Mouse (Mus musculus) midbrain, embryonic 14.5 days (tissue): ENCODE measurements around the gene Cryge. TPM values are rescaled to one million over a fixed set of nuclear protein-coding genes. Genes with fewer than 3 reads are reported as not detected.

Experiments used
- ATAC-seq: fragments of 200-750 bp; cut with Nextera tagmentation; 2 replicates; pipeline ENCODE4 v1.8.0; 2017; ENCODE audit warnings: moderate number of reproducible peaks, moderate library complexity; ENCODE audit not compliant: low FRiP score, low TSS enrichment
- DNase-seq: peaks from one replicate; pipeline ENCODE4 v3.0.0-alpha.2; 2015
- H3K27ac ChIP-seq: fragments of 300-500 bp; sonication (generic); replicated peaks from 2 replicates; pipeline ENCODE4 v1.5.1; 2014; ENCODE audit warnings: mild to moderate bottlenecking, low read depth, low read length, moderate library complexity
- H3K27me3 ChIP-seq: fragments of 300-500 bp; sonication (generic); 2 replicates; pipeline ENCODE4 v1.6.1; 2014; ENCODE audit warnings: low read length, control low read depth, mixed read lengths; ENCODE audit not compliant: control insufficient read depth, insufficient read depth
- H3K36me3 ChIP-seq: fragments of 300-500 bp; sonication (generic); 2 replicates; pipeline ENCODE4 v1.6.1; 2014; ENCODE audit warnings: low read length, control low read depth; ENCODE audit not compliant: control insufficient read depth, insufficient read depth
- H3K4me1 ChIP-seq: fragments of 300-500 bp; sonication (generic); 2 replicates; pipeline ENCODE4 v1.6.1; 2014; ENCODE audit warnings: mild to moderate bottlenecking, antibody characterized with exemption, low read length, control low read depth; ENCODE audit not compliant: control insufficient read depth, insufficient read depth
- H3K4me2 ChIP-seq: fragments of 300-500 bp; sonication (generic); 2 replicates; pipeline ENCODE4 v1.6.1; 2014; ENCODE audit warnings: mild to moderate bottlenecking, low read length, moderate library complexity
- H3K4me3 ChIP-seq: fragments of 300-500 bp; sonication (generic); replicated peaks from 2 replicates; pipeline ENCODE4 v1.5.1; 2014; ENCODE audit warnings: low read depth, low read length
- H3K9ac ChIP-seq: fragments of 300-500 bp; sonication (generic); replicated peaks from 2 replicates; pipeline ENCODE4 v1.6.1; 2014; ENCODE audit warnings: mild to moderate bottlenecking, low read length, moderate library complexity
- H3K9me3 ChIP-seq: fragments of 300-500 bp; sonication (generic); 2 replicates; pipeline ENCODE4 v1.6.1; 2016; ENCODE audit warnings: low read length, control low read depth, mixed read lengths; ENCODE audit not compliant: control insufficient read depth
- WGBS: fragments of 180-500 bp; shearing (Covaris S2); extraction: QIAGEN DNeasy Blood & Tissue Kit; methylation state at CpG from one replicate; pipeline ENCODE4 v1.1.7; 2014; 5-methylcytosine and 5-hydroxymethylcytosine counted together
- polyA plus RNA-seq: library from polyadenylated mRNA; unstranded; fragments of >200 nt; fragmentation: Nextera tagmentation; extraction: Ambion mirVana; gene quantifications from 2 replicates; pipeline ENCODE4 v1.2.1, GENCODE M21; 2014

Cryge gene
- polyA plus RNA-seq, 1 experiment from 2014 or later: not detected

DNA sequence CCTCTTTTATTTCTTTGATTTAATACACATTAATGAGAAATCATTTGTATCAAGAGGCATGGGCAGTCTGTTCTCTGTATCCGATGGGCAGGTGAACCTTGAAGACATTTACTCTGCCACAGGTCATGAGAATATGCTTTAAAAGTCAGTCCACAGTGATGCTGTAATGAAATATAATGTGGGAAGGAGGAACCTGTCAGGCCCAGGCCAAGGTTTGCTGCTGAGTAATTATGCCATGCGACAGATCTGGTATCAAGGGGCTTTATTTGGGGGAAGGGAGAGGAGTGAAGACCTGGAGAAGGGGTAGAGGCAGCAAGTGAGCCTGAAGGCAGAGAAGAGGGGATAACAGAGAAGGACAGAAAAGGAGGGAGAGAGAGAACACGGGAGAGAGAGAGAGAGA, 11.3 kb downstream of the Cryge start:
- no peaks in the 10 kb centered on the region for H3K36me3 ChIP-seq
- 85% methylated on average over 3 of the region's 3 CpGs for WGBS
- no peak overlapping the region for H3K4me3 ChIP-seq
- H3K27me3 ChIP-seq: no peaks in the 10 kb centered on the region
- no peak overlapping the region for H3K27ac ChIP-seq
- ATAC-seq: no peak
- no peak overlapping the region for H3K4me2 ChIP-seq
- H3K9me3 ChIP-seq: no peaks in the 10 kb centered on the region
- no peak overlapping the region for H3K9ac ChIP-seq
- DNase-seq: no peak
- no peaks in the 10 kb centered on the region for H3K4me1 ChIP-seq

DNA sequence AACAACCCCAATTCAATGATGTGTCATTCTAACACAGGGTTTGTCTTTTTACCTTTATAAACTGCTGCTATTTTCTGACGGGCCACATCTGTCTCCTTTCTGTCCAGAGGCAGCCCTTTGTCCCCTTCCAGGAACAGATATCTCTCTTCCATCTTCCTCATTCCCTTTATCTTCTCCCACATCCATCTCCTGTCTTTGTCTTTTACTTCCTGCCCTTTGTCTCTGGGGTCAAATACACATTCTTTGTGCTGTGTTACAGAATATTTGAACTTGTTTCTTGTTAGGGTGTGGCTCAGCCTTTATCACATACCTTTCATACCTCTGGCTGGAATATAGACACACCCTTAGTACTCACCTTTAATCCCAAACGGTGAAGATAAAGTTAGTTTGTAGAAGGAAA, 13.4 kb downstream of the Cryge start:
- Histone ChIP-seq H3K36me3 (no peaks in the 10 kb centered on the region), H3K9me3 (no peaks in the 10 kb centered on the region), H3K4me2 (no peak overlapping the region), H3K4me3 (no peak overlapping the region), H3K4me1 (no peaks in the 10 kb centered on the region), H3K27ac (no peak overlapping the region), H3K9ac (no peak overlapping the region), H3K27me3 (no peaks in the 10 kb centered on the region)
- ATAC-seq (no peak), DNase-seq (no peak)
- 89% methylated on average over 2 of the region's 2 CpGs for WGBS

DNA sequence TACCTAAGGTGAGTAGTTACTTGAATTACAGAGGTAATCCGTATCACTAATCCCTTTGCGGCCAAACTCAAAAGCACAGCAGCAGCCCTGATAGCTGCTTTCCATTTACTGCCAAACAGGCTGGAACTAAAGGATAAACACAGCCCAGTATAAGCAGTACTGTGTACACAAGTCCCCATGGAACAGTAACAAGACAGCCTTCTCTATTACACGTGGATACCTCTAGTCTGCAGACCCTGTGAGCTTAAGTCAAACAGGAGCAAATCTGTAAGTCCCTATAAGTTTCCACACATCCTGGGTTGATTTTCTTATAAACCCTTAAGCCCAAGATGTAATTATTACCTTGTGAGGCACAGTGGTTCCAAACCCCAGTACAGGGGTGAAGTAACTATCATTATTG, 15.4 kb downstream of the Cryge start:
- Histone ChIP-seq H3K4me2 (no peak overlapping the region), H3K9me3 (no peaks in the 10 kb centered on the region), H3K27me3 (no peaks in the 10 kb centered on the region), H3K9ac (no peak overlapping the region), H3K4me1 (no peaks in the 10 kb centered on the region), H3K4me3 (no peak overlapping the region), H3K36me3 (no peaks in the 10 kb centered on the region), H3K27ac (no peak overlapping the region)
- DNase-seq: no peak
- ATAC-seq: no peak
- WGBS: 36% methylated on average over 3 of the region's 3 CpGs

DNA sequence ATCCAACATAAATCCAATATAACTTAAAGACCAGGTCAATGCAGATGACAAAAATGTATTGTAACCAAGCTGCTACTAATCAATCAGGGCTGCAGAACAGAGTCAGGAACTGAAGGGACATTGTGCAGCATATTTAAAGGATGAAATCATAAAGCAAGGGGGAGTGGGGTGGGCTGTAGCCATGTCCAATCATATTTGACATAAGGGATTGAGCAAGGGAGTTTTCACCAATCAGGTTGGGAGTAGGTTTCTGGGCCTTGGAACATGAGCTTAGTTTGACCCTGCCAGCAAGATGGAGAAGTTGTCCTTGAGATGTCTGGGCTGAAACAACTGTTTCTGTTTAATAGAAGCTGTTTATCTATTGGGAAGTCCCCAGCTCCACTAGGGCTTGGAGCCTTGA, 18.3 kb downstream of the Cryge start, which contains the start of gene Akr1cl:
TSS of gene Akr1cl (minus strand) at position 119 of the 400 bp plus-strand sequence.
- no peaks in the 10 kb centered on the region for H3K4me1 ChIP-seq
- no peak for ATAC-seq
- no peaks in the 10 kb centered on the region for H3K27me3 ChIP-seq

DNA sequence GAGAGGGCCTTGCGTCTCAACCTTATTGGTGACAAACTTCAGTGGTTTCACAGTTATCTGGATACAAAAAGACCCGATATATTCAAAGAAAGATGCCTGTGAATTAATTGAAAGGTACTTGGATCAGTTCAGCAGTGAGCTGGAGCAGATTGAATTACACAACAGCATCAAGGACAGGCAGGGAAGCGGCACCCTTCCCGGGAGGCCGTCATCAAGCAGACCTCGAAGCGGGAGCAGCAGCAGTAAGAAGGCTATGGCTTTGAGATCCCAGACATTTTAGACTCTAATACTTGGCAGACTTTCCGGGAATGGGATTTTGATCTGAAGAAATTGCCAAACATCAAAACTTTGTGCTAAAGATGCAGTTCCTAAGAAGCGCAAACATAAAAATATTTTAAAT, 22.7 kb downstream of the Cryge start:
- 70% methylated on average over 9 of the region's 9 CpGs for WGBS
- Histone ChIP-seq H3K9ac (no peak overlapping the region), H3K27ac (no peak overlapping the region), H3K9me3 (no peaks in the 10 kb centered on the region), H3K4me3 (no peak overlapping the region), H3K36me3 (no peaks in the 10 kb centered on the region), H3K4me1 (no peaks in the 10 kb centered on the region), H3K27me3 (no peaks in the 10 kb centered on the region), H3K4me2 (no peak overlapping the region)
- DNase-seq (no peak), ATAC-seq (no peak)

More for the DNA sequence above, 18.3 kb downstream of the Cryge start, which contains the start of gene Akr1cl:
- Histone ChIP-seq H3K9me3 (no peaks in the 10 kb centered on the region), H3K4me3 (no peak within 1 kb of the TSS), H3K9ac (no peak within 1 kb of the TSS), H3K27ac (no peak within 1 kb of the TSS), H3K4me2 (no peak within 1 kb of the TSS), H3K36me3 (no peaks in the 10 kb centered on the region)
- DNase-seq: no peak

DNA sequence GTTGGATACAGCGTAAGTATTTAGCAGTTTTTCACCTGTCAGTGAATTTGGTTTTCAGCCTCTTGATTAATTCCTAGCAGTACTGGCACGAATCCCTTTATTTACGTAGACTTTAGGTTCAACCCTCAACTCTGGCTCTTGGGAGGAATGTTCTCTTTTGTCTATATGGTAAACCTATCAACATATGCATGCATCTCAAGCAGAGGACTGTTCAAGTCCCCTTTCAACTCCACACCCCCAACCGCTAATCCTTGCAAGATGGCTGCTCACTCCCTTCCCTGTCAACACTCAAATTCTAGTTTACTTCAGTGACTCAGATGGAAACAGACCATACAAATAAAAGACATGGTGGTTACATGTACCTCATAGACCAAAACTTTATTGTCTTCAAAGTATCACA, 38.2 kb downstream of the Cryge start:
- Histone ChIP-seq H3K36me3 (no peaks in the 10 kb centered on the region), H3K27me3 (no peaks in the 10 kb centered on the region), H3K9me3 (no peaks in the 10 kb centered on the region), H3K27ac (no peak overlapping the region), H3K9ac (no peak overlapping the region), H3K4me3 (no peak overlapping the region), H3K4me2 (no peak overlapping the region), H3K4me1 (no peaks in the 10 kb centered on the region)
- DNase-seq (no peak), ATAC-seq (no peak)
- 85% methylated on average over 4 of the region's 4 CpGs for WGBS

DNA sequence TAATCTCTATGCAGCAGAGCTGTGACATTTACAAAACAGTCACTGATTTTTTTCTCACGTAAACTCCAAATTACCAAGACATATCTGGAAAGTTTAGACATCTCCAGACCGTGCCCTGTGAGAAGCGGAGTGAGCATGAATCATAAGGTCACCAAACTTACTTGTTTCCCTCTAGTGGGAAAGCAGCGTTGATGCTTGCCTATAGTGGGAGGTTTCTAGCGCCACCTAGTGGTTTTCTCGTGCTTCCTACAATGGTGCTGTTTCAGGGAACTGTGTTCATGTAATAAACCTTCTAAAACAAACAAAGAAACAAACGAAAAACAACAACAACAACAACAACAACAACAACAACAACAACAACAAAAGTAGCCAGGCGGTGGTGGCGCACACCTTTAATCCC, 40.8 kb downstream of the Cryge start:
- DNase-seq (peak; percentile 94), ATAC-seq (peak; percentile 78)
- 15% methylated on average over 9 of the region's 9 CpGs for WGBS
- H3K4me3 ChIP-seq: no peak overlapping the region
- H3K36me3 ChIP-seq: no peaks in the 10 kb centered on the region
- no peak overlapping the region for H3K4me2 ChIP-seq
- H3K4me1 ChIP-seq: no peaks in the 10 kb centered on the region
- H3K27me3 ChIP-seq: no peaks in the 10 kb centered on the region
- no peaks in the 10 kb centered on the region for H3K9me3 ChIP-seq
- no peak overlapping the region for H3K27ac ChIP-seq
- H3K9ac ChIP-seq: no peak overlapping the region

DNA sequence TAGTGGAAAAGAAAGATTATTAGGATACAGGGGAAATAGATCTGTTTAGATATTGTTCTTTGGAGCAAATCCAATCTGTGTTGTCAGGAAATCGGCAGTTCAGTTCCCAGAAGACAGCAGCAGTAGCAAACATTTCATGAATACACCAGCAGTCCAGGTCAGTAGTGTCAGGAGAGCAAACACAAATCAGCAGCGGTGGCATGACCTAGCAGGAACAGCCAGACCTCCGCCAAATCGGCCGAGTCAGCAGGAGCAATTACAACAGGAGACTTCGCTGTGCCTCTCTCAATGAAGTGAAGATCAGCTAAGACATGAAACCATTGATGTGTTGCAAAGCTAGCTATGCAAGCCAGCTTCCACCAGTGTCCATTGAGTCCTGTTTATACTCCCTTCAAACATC, 45.4 kb downstream of the Cryge start:
- Histone ChIP-seq H3K4me1 (no peaks in the 10 kb centered on the region), H3K4me3 (no peak overlapping the region), H3K27me3 (no peaks in the 10 kb centered on the region), H3K9me3 (no peaks in the 10 kb centered on the region), H3K36me3 (no peaks in the 10 kb centered on the region), H3K27ac (no peak overlapping the region), H3K4me2 (no peak overlapping the region), H3K9ac (no peak overlapping the region)
- DNase-seq (no peak), ATAC-seq (no peak)
- 94% methylated on average over 6 of the region's 6 CpGs for WGBS

DNA sequence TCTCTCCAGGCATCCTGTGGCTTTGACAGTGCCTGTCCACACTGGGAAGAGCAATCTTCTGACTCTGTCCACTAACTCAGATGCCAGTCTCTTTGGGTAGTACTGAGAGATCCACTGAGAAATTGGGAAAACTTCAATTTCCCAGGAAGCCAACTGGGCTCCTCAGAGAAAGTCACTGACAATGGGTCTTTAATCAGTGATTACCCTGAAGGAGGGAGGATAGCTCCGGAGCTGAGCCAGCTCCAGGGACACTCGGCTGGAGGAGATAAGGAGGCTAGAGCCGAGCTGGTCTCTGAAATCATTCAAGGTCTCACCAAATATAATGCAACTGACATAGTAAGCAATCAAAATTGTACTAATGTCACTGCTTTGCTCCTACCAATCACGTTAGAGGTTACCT, 46.4 kb downstream of the Cryge start:
- Histone ChIP-seq H3K9ac (no peak overlapping the region), H3K36me3 (no peaks in the 10 kb centered on the region), H3K4me1 (no peaks in the 10 kb centered on the region), H3K27me3 (no peaks in the 10 kb centered on the region), H3K27ac (no peak overlapping the region), H3K4me3 (no peak overlapping the region), H3K4me2 (no peak overlapping the region), H3K9me3 (no peaks in the 10 kb centered on the region)
- DNase-seq (no peak), ATAC-seq (no peak)
- 90% methylated on average over 4 of the region's 4 CpGs for WGBS
